Mouse (Mus musculus) adrenal gland, postnatal 0 days (tissue): Measurements from ENCODE around the gene Phyhipl. TPM values are rescaled to one million over a fixed set of nuclear protein-coding genes. Genes with fewer than 3 reads are reported as not detected.

ENCODE experiments used
- polyA plus RNA-seq: library from polyadenylated mRNA; unstranded; fragments of >200 nt; fragmentation: Nextera tagmentation; extraction: Ambion mirVana; gene quantifications from 2 replicates; pipeline ENCODE4 v1.2.1, GENCODE M21; 2015

Gene Phyhipl
- 5.9 and 15.7 TPM in 2 replicates for polyA plus RNA-seq

GRCm38 (mm10) chr10:70655828-70656227 is at the start of gene Phyhipl:
TSS of gene Phyhipl (minus strand) at chr10:70655965.

Other genes starting within 250 kb of the Phyhipl start
- gene Fam13c, start 215.5 kb downstream of the Phyhipl start, polyA plus RNA-seq, result 7.6 and 8.3 TPM in 2 replicates